Mouse (Mus musculus) left cerebral cortex, adult 18-20 months (tissue): ENCODE results near the gene Zbtb11. TPM values are rescaled to one million over a fixed set of nuclear protein-coding genes. Genes with fewer than 3 reads are reported as not detected.
"Not testable (repeated sequence)": the region's sequence is repeated elsewhere in the genome, so short reads cannot be mapped to it uniquely, and the experiment has no call there.

ENCODE experiments used
- DNase-seq, 2 experiments: peaks; one replicate each; pipeline ENCODE4 v3.0.0; 2021 to 2022; ENCODE audit warnings: low spot score in 2 of 2, mixed read lengths in 1 of 2
- total RNA-seq, 2 experiments: library from RNA; stranded (reverse); gene quantifications; 2 replicates each; pipeline ENCODE4 v1.2.3; 2021

Zbtb11 gene
- total RNA-seq, 2 experiments from 2014 or later: 54.9 to 57.5 TPM

DNA sequence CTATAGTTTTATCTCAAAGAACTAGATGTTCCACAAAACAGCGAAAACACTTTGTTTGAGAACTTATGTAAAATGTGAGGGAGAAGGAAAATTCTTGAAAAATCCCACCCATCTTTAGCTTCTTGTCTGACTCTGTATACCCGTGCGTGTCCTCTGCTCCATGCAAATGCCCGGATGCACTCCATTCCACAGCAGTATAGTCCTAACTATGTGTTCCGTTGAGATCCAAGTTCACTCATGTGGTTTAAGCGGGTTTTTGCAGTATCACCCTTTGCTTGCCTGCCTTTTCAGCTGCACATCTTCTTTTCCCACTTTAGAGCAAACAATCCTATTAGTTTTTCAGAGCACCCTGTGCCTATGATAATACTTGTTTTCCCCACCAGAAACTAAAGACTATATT lies 62.8 kb downstream of the Zbtb11 start:
- DNase-seq: no peak

DNA sequence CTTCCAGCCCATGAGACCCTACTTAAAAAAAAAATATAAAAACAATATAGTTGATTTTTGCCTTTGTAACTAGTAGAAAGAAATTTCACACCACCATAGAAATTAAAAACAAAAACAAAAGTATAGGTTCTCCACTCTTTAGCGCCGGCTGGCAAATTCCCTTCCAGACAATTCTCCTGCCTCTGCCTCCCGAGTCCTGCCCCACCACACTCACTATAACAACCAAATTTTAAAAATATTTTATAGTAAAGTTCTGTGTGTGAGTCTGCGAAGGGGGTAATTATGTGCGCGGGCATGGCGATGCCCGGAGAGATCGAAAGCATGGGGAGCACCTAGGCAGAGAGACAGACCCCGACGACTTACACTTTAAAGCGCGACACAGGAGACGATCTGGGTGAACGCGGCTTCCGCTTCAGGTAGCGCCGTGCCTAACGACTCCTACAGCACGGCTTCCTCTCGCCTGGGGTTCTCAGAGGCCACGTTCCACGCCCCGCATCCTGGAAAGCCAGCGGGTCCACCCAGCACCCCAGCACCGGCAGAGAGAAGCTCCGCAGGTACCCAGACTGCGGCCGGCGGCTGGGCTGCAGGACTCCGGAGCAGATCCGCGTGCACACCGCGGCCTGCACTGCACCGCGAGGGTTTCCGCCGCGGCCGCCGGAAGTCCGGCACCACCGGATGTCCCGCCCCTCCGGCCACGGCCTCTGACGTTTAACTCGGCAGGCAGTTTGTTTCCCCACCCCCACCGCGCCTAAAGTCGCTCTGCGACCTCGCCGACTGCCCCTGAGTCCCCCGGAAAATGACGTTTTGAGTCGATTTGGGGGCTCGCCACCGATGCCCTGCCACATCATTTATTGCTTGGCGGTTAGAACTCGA lies 63.7 kb downstream of the Zbtb11 start, which contains the start of gene Trmt10c:
TSS of gene Trmt10c (minus strand) at position 682 of the 873 bp plus-strand sequence.
- peak; percentile 95 for DNase-seq

DNA sequence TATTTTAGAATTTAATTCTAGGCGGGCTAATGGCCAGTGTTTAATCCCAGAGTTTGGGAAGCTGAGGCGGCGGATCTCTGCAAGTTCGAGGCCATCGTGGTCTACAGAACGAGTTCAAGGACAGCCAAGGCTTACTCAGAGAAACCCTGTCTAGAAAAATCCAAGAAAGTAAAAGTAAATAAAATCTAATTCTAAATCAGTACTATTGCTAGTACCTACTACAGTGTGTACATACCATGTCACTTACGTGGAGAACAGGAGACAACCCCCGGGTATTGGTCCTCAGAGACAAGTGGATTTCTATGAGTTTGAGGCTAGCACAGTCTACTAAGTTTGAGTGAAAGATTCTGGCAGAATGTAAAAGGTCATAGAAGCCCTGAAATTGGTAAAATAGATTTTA lies 64.4 kb downstream of the Zbtb11 start:
- DNase-seq: no peak

DNA sequence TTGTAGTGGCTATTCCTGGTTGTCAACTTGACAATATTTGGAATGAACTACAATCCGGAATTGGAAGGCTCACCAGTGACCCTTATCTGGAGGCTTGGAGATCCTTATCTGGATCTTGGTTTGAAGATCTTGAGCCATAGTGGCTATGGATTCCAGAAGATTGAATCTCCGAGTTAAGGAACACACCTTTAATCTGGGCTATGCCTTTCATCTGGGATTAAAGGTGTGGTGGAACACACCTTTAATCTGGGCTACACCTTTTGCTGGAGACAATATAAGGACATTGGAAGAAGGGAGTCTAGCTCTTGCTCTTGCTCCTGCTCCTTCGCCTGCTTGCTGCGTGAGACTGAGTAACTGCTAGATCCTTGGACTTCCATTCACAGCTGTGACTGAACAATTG lies 74.4 kb downstream of the Zbtb11 start, which contains the start of gene Senp7:
TSS of gene Senp7 (plus strand) at position 301 of the 400 bp plus-strand sequence.
- DNase-seq: not testable (repeated sequence)

DNA sequence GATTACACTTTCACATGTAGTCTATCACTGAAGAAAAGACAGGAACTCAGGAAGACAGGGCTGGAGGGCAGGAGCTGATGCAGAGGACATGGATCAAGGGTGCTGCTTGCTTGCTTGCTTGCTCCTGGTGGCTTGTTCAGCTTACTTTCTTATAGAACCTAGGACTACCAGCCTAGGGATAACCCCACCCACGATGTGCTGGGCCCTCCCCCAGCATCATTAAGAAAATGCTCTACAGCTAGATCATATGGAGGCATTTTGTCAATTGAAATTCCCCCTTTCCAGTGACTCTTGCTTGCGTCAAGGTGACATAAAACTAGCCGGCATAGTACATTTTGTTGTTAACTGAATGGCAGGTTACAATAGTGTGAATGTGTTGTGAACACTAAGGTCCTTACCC lies 82.2 kb downstream of the Zbtb11 start:
- no peak for DNase-seq

DNA sequence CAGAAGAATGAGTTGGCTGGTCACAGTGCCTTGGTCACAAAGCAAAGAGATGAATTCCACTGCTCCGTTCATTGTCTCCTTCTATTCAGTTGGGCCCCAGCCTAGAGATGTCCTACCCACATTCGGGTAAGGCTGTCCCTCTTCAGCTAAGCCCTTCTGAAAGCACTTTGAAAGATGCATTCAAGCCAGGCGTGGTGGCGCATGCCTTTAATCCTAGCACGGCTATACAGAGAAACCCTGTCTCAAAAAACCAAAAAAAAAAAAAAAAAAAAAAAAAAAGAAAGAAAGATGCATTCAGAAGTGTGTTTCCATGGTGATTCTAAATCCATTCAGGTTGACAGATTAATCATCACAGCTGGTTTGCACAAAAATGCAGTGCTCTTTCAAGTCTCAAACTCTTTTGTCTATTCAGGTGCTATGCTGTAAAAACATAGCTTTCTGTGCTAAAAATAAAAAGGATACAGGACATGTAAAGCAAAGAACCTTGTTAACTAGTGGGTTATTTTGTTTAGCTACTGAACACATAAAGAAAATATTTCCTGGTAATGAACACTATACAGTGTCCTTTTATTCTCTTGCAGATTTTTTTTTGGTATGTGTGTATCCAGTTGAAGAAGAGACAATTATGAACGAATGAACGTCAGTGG lies 83.4 kb downstream of the Zbtb11 start:
- no peak for DNase-seq

DNA sequence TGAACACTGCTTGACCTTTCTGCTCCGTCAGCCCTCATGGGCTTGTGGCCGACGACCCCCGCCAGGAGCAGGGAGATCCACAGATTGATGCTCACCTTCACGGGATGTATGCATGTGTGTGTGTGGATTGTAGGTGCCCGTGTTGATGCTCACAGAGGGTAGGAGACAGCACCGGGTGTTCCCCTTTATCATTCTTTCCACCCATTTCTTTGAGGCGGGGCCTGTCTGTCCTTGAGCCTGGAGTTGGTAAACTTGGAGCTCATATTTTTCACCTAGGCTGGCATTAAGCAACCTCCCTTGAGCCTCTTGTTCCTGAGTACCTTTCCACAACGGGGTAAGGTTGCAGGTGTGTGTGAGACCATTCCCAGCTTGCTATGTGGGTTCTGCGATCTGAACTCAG lies 84.5 kb downstream of the Zbtb11 start:
- DNase-seq: no peak

Other genes starting within 250 kb of the Zbtb11 start
- 1 to 10 TPM; 4.4 to 5.2 TPM for gene Nfkbiz, start 135.0 kb upstream of the Zbtb11 start, total RNA-seq
- gene Nxpe3, start 78.6 kb upstream of the Zbtb11 start, total RNA-seq: 10 to 100 TPM in 1 of 2 experiments, 1 to 10 TPM in 1; 9.7 to 11.5 TPM
- 10 to 100 TPM; 13.4 TPM for gene Cep97, start 39.0 kb upstream of the Zbtb11 start, total RNA-seq
- gene Rpl24, start 7.6 kb upstream of the Zbtb11 start, total RNA-seq: 100 to 1,000 TPM; 406 to 439 TPM
- gene Pcnp, start 55.9 kb downstream of the Zbtb11 start, total RNA-seq: 100 to 1,000 TPM; 176 to 188 TPM
- 10 to 100 TPM; 10.9 to 11.0 TPM for gene Trmt10c, start 63.9 kb downstream of the Zbtb11 start, total RNA-seq
- 10 to 100 TPM; 41.9 to 42.6 TPM for gene Senp7, start 74.5 kb downstream of the Zbtb11 start, total RNA-seq
- gene Impg2, start 230.4 kb downstream of the Zbtb11 start, total RNA-seq: under 1 TPM; 0.49 to 0.51 TPM